8 mouse cellular contexts compared by ENCODE assay signal in the genomic region with DNA sequence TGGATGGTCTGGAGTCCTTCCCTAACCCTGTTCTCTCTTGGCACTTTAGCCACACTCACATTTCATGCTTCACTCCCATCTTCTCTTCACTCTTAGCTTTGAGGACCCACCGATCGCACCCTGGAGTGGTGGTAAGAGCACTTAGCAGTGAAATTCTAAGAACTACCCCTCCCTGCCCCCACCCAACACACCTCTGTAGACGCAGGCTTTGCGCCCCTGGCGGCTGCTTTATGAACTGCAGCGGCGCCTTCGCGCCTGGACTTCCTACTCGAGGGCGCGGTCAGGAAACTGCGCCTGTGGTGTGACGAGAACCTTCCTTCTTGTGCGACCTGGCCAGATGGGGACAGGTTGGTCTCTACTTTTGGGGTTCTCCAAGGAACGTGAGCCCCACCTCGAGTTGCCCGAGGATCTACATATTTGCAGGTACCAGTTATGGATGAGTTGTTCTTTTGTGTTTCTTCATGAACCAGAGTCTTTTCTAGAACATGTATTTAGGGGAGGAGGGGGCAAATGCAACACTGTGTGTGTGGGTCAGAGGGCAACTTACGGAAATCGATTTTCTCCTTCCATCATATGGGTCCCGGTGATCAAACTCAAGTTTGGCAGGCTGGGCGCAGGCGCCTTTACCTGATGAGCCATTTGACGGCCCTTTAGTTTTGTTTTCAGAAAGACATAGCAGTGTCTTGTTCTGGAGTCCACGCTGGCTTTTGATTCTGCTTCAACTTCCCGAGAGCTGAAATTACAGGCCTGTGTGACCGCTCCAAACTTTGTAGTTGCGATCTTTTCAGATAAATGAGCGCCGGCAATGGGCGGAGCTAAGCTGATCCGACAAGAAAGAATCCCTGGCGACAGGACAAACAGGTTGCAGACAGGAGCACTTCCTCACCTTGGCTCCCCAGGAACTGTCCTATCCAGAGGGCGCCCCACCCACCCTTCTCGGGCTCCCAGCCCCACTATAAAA. TPM values are rescaled to one million over a fixed set of nuclear protein-coding genes. Genes with fewer than 3 reads are reported as not detected.
DNase-seq lines count a peak whose midpoint lies in the region; ATAC-seq and TF ChIP-seq lines count a peak whose summit lies in the region.

A gene (plus strand): TSS at position 283 of the 961 bp plus-strand sequence.

- H3K4me2 ChIP-seq in forebrain, embryonic 14.5 days (ENCODE audit: low read length): no peak within 1 kb of the TSS

- intact Hi-C loops in heart, postnatal 14 days (cut with DNase I): no loop called here

- H3K36me3 ChIP-seq in ES-Bruce4 (ENCODE audit: control insufficient read depth, insufficient read depth, low read length, poor library complexity, severe bottlenecking): no peaks in the 10 kb centered on the region
- H3K36me3 ChIP-seq in forebrain, embryonic 14.5 days (ENCODE audit: control insufficient read depth, insufficient read depth, low read length): no peaks in the 10 kb centered on the region

- DNase-seq in cerebellum, adult 11 months: peak; percentile 65
- peak; percentile 78 for DNase-seq in forebrain, embryonic 14.5 days (ENCODE audit: low spot score)
- peak; percentile 90 to 96 for DNase-seq in heart, postnatal 14 days
- peak; percentile 62 to 86 for DNase-seq in layer of hippocampus, adult 18-20 months (ENCODE audit: low spot score in 2 of 2)
- peak; percentile 94 for DNase-seq in lung, adult 2 months
- DNase-seq in ovary, postnatal 10 days (ENCODE audit: low spot score): peak; percentile 75
- DNase-seq in thymus, postnatal 10 days (ENCODE audit: low spot score in 2 of 2): peak; percentile 80 to 95

- peak within 1 kb of the TSS; percentile 29 for H3K4me3 ChIP-seq in ES-Bruce4 (ENCODE audit: low read depth, low read length)
- H3K4me3 ChIP-seq in forebrain, embryonic 14.5 days (ENCODE audit: low read depth, low read length): no peak within 1 kb of the TSS
- H3K4me3 ChIP-seq in lung, adult 2 months (replicated peaks; ENCODE audit: extremely low read depth, low read depth, low read length): peak within 1 kb of the TSS; percentile 59

- no peaks in the 10 kb centered on the region for H3K9me3 ChIP-seq in ES-Bruce4 (replicated peaks; ENCODE audit: control insufficient read depth, insufficient read depth, low read length, poor library complexity, severe bottlenecking)
- H3K9me3 ChIP-seq in forebrain, embryonic 14.5 days (replicated peaks; ENCODE audit: control insufficient read depth, low read length): no peaks in the 10 kb centered on the region

- WGBS in forebrain, embryonic 14.5 days: 9% methylated on average over 35 of the region's 35 CpGs
- WGBS in lung, adult 2 months: 10% methylated on average over 35 of the region's 35 CpGs

- no peaks in the 10 kb centered on the region for H3K27me3 ChIP-seq in ES-Bruce4 (ENCODE audit: control insufficient read depth, insufficient read depth, low read length, poor library complexity, severe bottlenecking)
- H3K27me3 ChIP-seq in forebrain, embryonic 14.5 days (replicated peaks; ENCODE audit: control insufficient read depth, insufficient read depth, low read length): peaks cover 23% of the 10 kb centered on the region

- no peak for TF ChIP-seq POLR2A in ES-Bruce4 (IDR thresholded peaks at IDR 0.05; ENCODE audit: insufficient read depth, low read length)
- no peak; the same call in 1 of the 2 replicates for TF ChIP-seq POLR2A in lung, adult 2 months (IDR thresholded peaks at IDR 0.05; ENCODE audit: borderline replicate concordance, extremely low read depth, low read depth, low read length)

- H3K4me1 ChIP-seq in ES-Bruce4 (ENCODE audit: control insufficient read depth, insufficient read depth, low read length): peaks cover 2% of the 10 kb centered on the region
- H3K4me1 ChIP-seq in forebrain, embryonic 14.5 days (ENCODE audit: control insufficient read depth, insufficient read depth, low read length): peaks cover 2% of the 10 kb centered on the region; the same call in 1 of the 2 replicates
- peaks cover 2% of the 10 kb centered on the region; the same call in 1 of the 2 replicates for H3K4me1 ChIP-seq in lung, adult 2 months (ENCODE audit: control insufficient read depth, insufficient read depth, low read length)

- peak; percentile 51; the same call in 1 of the 2 replicates for TF ChIP-seq EP300 in ES-Bruce4 (IDR thresholded peaks at IDR 0.05; ENCODE audit: insufficient read depth, low read depth, low read length)

- peak; percentile 71 for TF ChIP-seq CTCF in ES-Bruce4 (IDR thresholded peaks at IDR 0.05; ENCODE audit: low read depth, low read length)
- peak; percentile 78 for TF ChIP-seq CTCF in lung, adult 2 months (IDR thresholded peaks at IDR 0.05; ENCODE audit: insufficient read depth, low read length)

- ATAC-seq in forebrain, embryonic 14.5 days: peak; percentile 45

- peak within 1 kb of the TSS; percentile 19; the same call in 1 of the 2 replicates for H3K9ac ChIP-seq in ES-Bruce4 (ENCODE audit: low read depth, poor library complexity, severe bottlenecking)
- no peak within 1 kb of the TSS for H3K9ac ChIP-seq in forebrain, embryonic 14.5 days (ENCODE audit: low read length)

- no peak within 1 kb of the TSS for H3K27ac ChIP-seq in ES-Bruce4 (ENCODE audit: insufficient read depth, low read length)
- H3K27ac ChIP-seq in forebrain, embryonic 14.5 days (ENCODE audit: low read depth, low read length): no peak within 1 kb of the TSS

RNA-seq across cellular contexts. Expression of the gene that starts here (rescaled TPM):
- polyA plus RNA-seq in ES-Bruce4 (2011; ENCODE audit: insufficient read depth, insufficient read length, low read depth, missing spikeins): 2.6 and 3.0 TPM in 2 replicates
- 0.72 and 1.1 TPM in 2 replicates for polyA plus RNA-seq in forebrain, embryonic 14.5 days (2014; fragmentation: Nextera tagmentation; extraction: Ambion mirVana)
- total RNA-seq in heart, postnatal 14 days (2021): 1 to 10 TPM; 1.8 to 2.0 TPM
- 1 to 10 TPM; 2.1 to 2.4 TPM for total RNA-seq in layer of hippocampus, adult 18-20 months (2021)
- 34.5 and 40.5 TPM in 2 replicates for polyA plus RNA-seq in lung, adult 2 months (2012; rRNA removed)
